Mouse (Mus musculus) adrenal gland, adult 18-20 months (tissue): Measurements from ENCODE around the gene Epop. TPM values are rescaled to one million over a fixed set of nuclear protein-coding genes. Genes with fewer than 3 reads are reported as not detected.

Experiments used
- DNase-seq, 2 experiments: peaks; one replicate each; pipeline ENCODE4 v3.0.0; 2021 to 2022; ENCODE audit warnings: low spot score in 2 of 2
- long read RNA-seq, 2 experiments: library from polyadenylated mRNA; stranded (forward); transcript quantifications; one replicate each; pipeline ENCODE4 v2.0.0; 2021
- total RNA-seq, 2 experiments: library from RNA; stranded (reverse); gene quantifications; 1 replicate in 1 of 2; 2 replicates in 1 of 2; pipeline ENCODE4 v1.2.3; 2021

Gene Epop
- total RNA-seq = 1 to 10 TPM; 5.5 to 8.2 TPM
- long read RNA-seq, experiment 1, transcript Epop-201 (1 exons, 2,314 nt) = major isoform, 17 of 19 reads
- long read RNA-seq, experiment 1, partial matches to known transcripts = 0 of 19 reads
- long read RNA-seq, experiment 1, other reads (novel, unspliced or antisense) = 2 of 19 reads
- long read RNA-seq, experiment 2, transcript Epop-201 (1 exons, 2,314 nt) = major isoform, 11 of 12 reads
- long read RNA-seq, experiment 2, partial matches to known transcripts = 0 of 12 reads
- long read RNA-seq, experiment 2, other reads (novel, unspliced or antisense) = 1 of 12 reads

GRCm38 (mm10) chr11:97629576-97629975, at the start of gene Epop:
TSS of gene Epop (minus strand) at chr11:97629702.
- peak; percentile 87 to 89 for DNase-seq

GRCm38 (mm10) chr11:97678301-97678700, 48.8 kb upstream of the Epop start:
- DNase-seq = no peak

- DNase-seq = no peak
These were observed 48.3 kb upstream of the Epop start for GRCm38 (mm10) chr11:97677842-97678241.

GRCm38 (mm10) chr11:97677381-97677780, 47.9 kb upstream of the Epop start:
- DNase-seq = no peak

- no peak for DNase-seq
These were observed 46.7 kb upstream of the Epop start for GRCm38 (mm10) chr11:97676050-97676754.

GRCm38 (mm10) chr11:97673148-97673547, 43.6 kb upstream of the Epop start:
- DNase-seq = no peak

- no peak for DNase-seq
These were observed 41.6 kb upstream of the Epop start for GRCm38 (mm10) chr11:97671177-97671527.

GRCm38 (mm10) chr11:97670234-97671176, 41.0 kb upstream of the Epop start:
- DNase-seq = no peak

GRCm38 (mm10) chr11:97669829-97670228, 40.3 kb upstream of the Epop start:
- no peak for DNase-seq

- no peak for DNase-seq
These were observed 39.8 kb upstream of the Epop start for GRCm38 (mm10) chr11:97669268-97669667.

- DNase-seq = no peak
These were observed 38.7 kb upstream of the Epop start for GRCm38 (mm10) chr11:97668160-97668559.

- no peak for DNase-seq
These were observed 37.3 kb upstream of the Epop start for GRCm38 (mm10) chr11:97666794-97667193.

GRCm38 (mm10) chr11:97666221-97666620, 36.7 kb upstream of the Epop start:
- no peak for DNase-seq

GRCm38 (mm10) chr11:97665431-97665830, 35.9 kb upstream of the Epop start:
- DNase-seq = no peak

GRCm38 (mm10) chr11:97664771-97665240, 35.3 kb upstream of the Epop start:
- no peak for DNase-seq

GRCm38 (mm10) chr11:97664339-97664665, 34.8 kb upstream of the Epop start:
- no peak for DNase-seq

GRCm38 (mm10) chr11:97663528-97664338, 34.2 kb upstream of the Epop start:
- no peak for DNase-seq

GRCm38 (mm10) chr11:97662893-97663527, 33.5 kb upstream of the Epop start, which contains the start of gene Mllt6:
TSS of gene Mllt6 (plus strand) at chr11:97663414.
- peak; percentile 64 to 76 for DNase-seq

GRCm38 (mm10) chr11:97662207-97662892, 32.8 kb upstream of the Epop start:
- peak in 1 of 2 experiments; percentile 51 for DNase-seq
